Mouse (Mus musculus) heart, postnatal 0 days (tissue): ENCODE data around the gene Cnot1.

Source experiments
- CTCF ChIP-seq: IDR thresholded peaks from 2 replicates; pipeline ENCODE4 v1.5.1; 2016; ENCODE audit warnings: antibody characterized with exemption, control low read depth, low read depth
- EP300 ChIP-seq: IDR thresholded peaks from 2 replicates; pipeline ENCODE4 v1.6.1; 2016; ENCODE audit warnings: antibody characterized with exemption, low read depth

- no peak for TF ChIP-seq EP300
- no peak for TF ChIP-seq CTCF
Observed at GRCm38 (mm10) chr8:95808631-95809030, 1.4 kb upstream of the Cnot1 start.
